Mouse (Mus musculus) testis, adult 2 months (tissue): ENCODE results near the gene Dnajb3.

Experiments used
- CTCF ChIP-seq: fragments of 200-500 bp; IDR thresholded peaks from 2 replicates; pipeline ENCODE4 v1.5.1; 2012; ENCODE audit warnings: low read depth, mild to moderate bottlenecking, inconsistent platforms, low read length, moderate library complexity; ENCODE audit not compliant: control insufficient read depth, insufficient read depth, insufficient replicate concordance
- POLR2A ChIP-seq: fragments of 200-500 bp; IDR thresholded peaks from 2 replicates; pipeline ENCODE4 v1.6.1; 2012; ENCODE audit warnings: low read depth, mild to moderate bottlenecking, inconsistent platforms, low read length, moderate library complexity; ENCODE audit not compliant: control insufficient read depth

DNA sequence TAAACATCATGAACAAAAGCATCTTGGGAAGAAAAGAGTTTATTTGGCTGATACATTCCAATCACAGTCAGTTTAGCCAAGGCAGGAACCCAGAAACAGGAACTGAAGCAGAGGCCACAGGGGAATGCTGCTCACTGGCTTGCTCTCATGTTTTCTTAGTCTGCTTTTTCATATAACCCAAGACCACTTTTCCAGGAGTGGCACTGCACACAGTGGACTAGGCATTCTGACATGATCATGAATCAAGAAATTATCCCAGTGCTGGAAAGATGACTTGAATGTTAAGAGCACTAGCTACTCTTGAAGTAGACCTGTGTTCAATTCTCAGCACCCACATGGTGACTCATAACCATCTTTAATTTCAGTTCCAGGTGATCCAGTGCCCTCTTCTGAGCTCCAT lies 20.2 kb upstream of the Dnajb3 start:
- TF ChIP-seq CTCF (no peak), POLR2A (no peak)
